Mouse (Mus musculus) kidney, adult 2 months (tissue): ENCODE data around the gene St3gal2.

Experiments
- CTCF ChIP-seq: fragments of 200-500 bp; conservative IDR thresholded peaks from 2 replicates; pipeline ENCODE4 v1.5.1; 2011; ENCODE audit warnings: low read depth, mild to moderate bottlenecking, control low read depth, low read length, moderate library complexity, mixed read lengths; ENCODE audit not compliant: insufficient read depth, insufficient read length
- POLR2A ChIP-seq: fragments of 200-500 bp; IDR thresholded peaks from one replicate; pipeline ENCODE4 v1.6.1; 2011; ENCODE audit warnings: low read depth, low read length, control low read depth

- TF ChIP-seq CTCF (no peak), POLR2A (no peak)
Measured at GRCm38 (mm10) chr8:110889904-110890470, 29.7 kb upstream of the St3gal2 start.
